Mouse (Mus musculus): ENCODE measurements around the gene Olfr1440.

Gene Olfr1440

GRCm38 (mm10) chr19:12386979-12387378, at the start of gene Olfr1440:
Gene Olfr1440 (plus strand): TSS chr19:12387279.
- no peak for DNase-seq (ENCODE audit: low read depth, low spot score)

- no peak for DNase-seq (ENCODE audit: low read depth, low spot score)
Measured at GRCm38 (mm10) chr19:12373004-12373403, 14.1 kb upstream of the Olfr1440 start.

- no peak for DNase-seq (ENCODE audit: low read depth, low spot score)
Measured at GRCm38 (mm10) chr19:12374465-12375025, 12.5 kb upstream of the Olfr1440 start.

GRCm38 (mm10) chr19:12413737-12414136, 26.7 kb downstream of the Olfr1440 start:
- DNase-seq (ENCODE audit: low read depth, low spot score) = no peak

GRCm38 (mm10) chr19:12417361-12417760, 30.3 kb downstream of the Olfr1440 start, which contains the start of gene Olfr1441:
Gene Olfr1441 (plus strand): TSS chr19:12417433.
- no peak for DNase-seq (ENCODE audit: low read depth, low spot score)

- DNase-seq (ENCODE audit: low read depth, low spot score) = no peak
Measured at GRCm38 (mm10) chr19:12418312-12418711, 31.2 kb downstream of the Olfr1440 start.

GRCm38 (mm10) chr19:12420555-12420954, 33.5 kb downstream of the Olfr1440 start:
- no peak for DNase-seq (ENCODE audit: low read depth, low spot score)

- peak; percentile 37 for DNase-seq (ENCODE audit: low read depth, low spot score)
Measured at GRCm38 (mm10) chr19:12421680-12422079, 34.6 kb downstream of the Olfr1440 start.

- no peak for DNase-seq (ENCODE audit: low read depth, low spot score)
Measured at GRCm38 (mm10) chr19:12427101-12427500, 40.0 kb downstream of the Olfr1440 start.

GRCm38 (mm10) chr19:12427605-12428004, 40.5 kb downstream of the Olfr1440 start, which contains the start of gene Pfpl:
Gene Pfpl (plus strand): TSS chr19:12427905.
- no peak for DNase-seq (ENCODE audit: low read depth, low spot score)

- DNase-seq (ENCODE audit: low read depth, low spot score) = peak; percentile 84
Measured at GRCm38 (mm10) chr19:12433033-12433432, 46.0 kb downstream of the Olfr1440 start.

GRCm38 (mm10) chr19:12435011-12435416, 47.9 kb downstream of the Olfr1440 start:
- DNase-seq (ENCODE audit: low read depth, low spot score) = no peak

- DNase-seq (ENCODE audit: low read depth, low spot score) = no peak
Measured at GRCm38 (mm10) chr19:12435750-12436524, 48.9 kb downstream of the Olfr1440 start.

- DNase-seq (ENCODE audit: low read depth, low spot score) = peak; percentile 25
Measured at GRCm38 (mm10) chr19:12439581-12439980, 52.5 kb downstream of the Olfr1440 start.

GRCm38 (mm10) chr19:12440103-12440725, 53.1 kb downstream of the Olfr1440 start:
- peak; percentile 11 for DNase-seq (ENCODE audit: low read depth, low spot score)

GRCm38 (mm10) chr19:12442560-12442959, 55.5 kb downstream of the Olfr1440 start:
- no peak for DNase-seq (ENCODE audit: low read depth, low spot score)

- DNase-seq (ENCODE audit: low read depth, low spot score) = no peak
Measured at GRCm38 (mm10) chr19:12445014-12445413, 57.9 kb downstream of the Olfr1440 start.

All from 3T3-L1 (cell line).